Mouse (Mus musculus) lung, embryonic 15.5 days (tissue): ENCODE data around the gene Setd3. TPM values are rescaled to one million over a fixed set of nuclear protein-coding genes. Genes with fewer than 3 reads are reported as not detected.
A peak's percentile ranks its signal among the peaks of the same experiment; 100 is the strongest.

Experiments used
- ATAC-seq: fragments of 200-750 bp; cut with Nextera tagmentation; 2 replicates; pipeline ENCODE4 v1.8.0; 2017; ENCODE audit warnings: moderate number of reproducible peaks, borderline replicate concordance; ENCODE audit not compliant: low FRiP score, low TSS enrichment; ENCODE audit errors: extremely low read depth
- H3K27ac ChIP-seq: fragments of 300-500 bp; sonication (generic); 2 replicates; pipeline ENCODE4 v1.5.1; 2015; ENCODE audit warnings: moderate library complexity, mild to moderate bottlenecking, inconsistent platforms
- H3K27me3 ChIP-seq: fragments of 300-500 bp; sonication (generic); 2 replicates; pipeline ENCODE4 v1.6.1; 2015; ENCODE audit warnings: inconsistent platforms
- H3K36me3 ChIP-seq: fragments of 300-500 bp; sonication (generic); 2 replicates; pipeline ENCODE4 v1.6.1; 2015; ENCODE audit warnings: inconsistent platforms
- H3K4me1 ChIP-seq: fragments of 300-500 bp; sonication (generic); 2 replicates; pipeline ENCODE4 v1.6.1; 2015; ENCODE audit warnings: inconsistent platforms
- H3K4me2 ChIP-seq: fragments of 300-500 bp; sonication (generic); 2 replicates; pipeline ENCODE4 v1.6.1; 2015; ENCODE audit warnings: inconsistent platforms, mild to moderate bottlenecking, moderate library complexity
- H3K4me3 ChIP-seq: fragments of 300-500 bp; sonication (generic); 2 replicates; pipeline ENCODE4 v1.5.1; 2015; ENCODE audit warnings: mild to moderate bottlenecking, inconsistent platforms
- H3K9ac ChIP-seq: fragments of 300-500 bp; sonication (generic); 2 replicates; pipeline ENCODE4 v1.6.1; 2015; ENCODE audit warnings: inconsistent platforms
- H3K9me3 ChIP-seq: fragments of 300-500 bp; sonication (generic); 2 replicates; pipeline ENCODE4 v1.6.1; 2016; ENCODE audit warnings: inconsistent platforms
- WGBS: fragments of 180-500 bp; shearing (Covaris S2); methylation state at CpG from one replicate; pipeline ENCODE4 v1.1.7; 2015; 5-methylcytosine and 5-hydroxymethylcytosine counted together
- polyA plus RNA-seq: library from polyadenylated mRNA; unstranded; fragments of >200 nt; fragmentation: Nextera tagmentation; extraction: Ambion mirVana; gene quantifications from 2 replicates; pipeline ENCODE4 v1.2.1, GENCODE M21; 2015

Gene Setd3
- polyA plus RNA-seq, 1 experiment from 2014 or later: 87.2 TPM

- H3K27ac ChIP-seq: no peak overlapping the region
- no peak overlapping the region for H3K4me3 ChIP-seq
- WGBS: 78% methylated on average over 11 of the region's 11 CpGs
- H3K9me3 ChIP-seq: no peaks in the 10 kb centered on the region
- H3K27me3 ChIP-seq: no peaks in the 10 kb centered on the region
- no peak for ATAC-seq
- no peaks in the 10 kb centered on the region for H3K36me3 ChIP-seq
- H3K9ac ChIP-seq: no peak overlapping the region
- H3K4me2 ChIP-seq: no peak overlapping the region
- H3K4me1 ChIP-seq: peaks cover 50% of the 10 kb centered on the region
These were observed 37.7 kb upstream of the Setd3 start for GRCm38 (mm10) chr12:108216611-108217370.

DNA sequence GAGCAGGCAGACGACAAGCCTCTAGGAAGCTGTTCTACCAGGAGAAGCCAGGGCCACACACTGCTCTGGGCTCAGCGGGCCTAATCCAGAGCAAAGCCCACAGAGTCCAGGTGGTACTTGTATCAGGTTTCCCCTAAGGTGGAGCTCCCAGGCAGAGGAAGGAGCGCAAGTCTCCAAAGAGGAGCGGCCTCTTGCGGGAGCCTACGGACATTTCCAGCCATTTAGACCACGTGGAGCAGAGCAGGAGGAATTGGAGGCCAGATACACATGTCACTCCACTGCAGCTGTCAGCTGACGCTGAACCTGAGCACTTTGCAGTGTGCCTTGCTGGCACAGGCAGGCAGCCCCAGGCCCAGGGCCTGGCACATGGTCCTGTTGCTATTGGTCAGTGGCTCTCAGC lies 36.0 kb upstream of the Setd3 start:
- Histone ChIP-seq H3K9me3 (no peaks in the 10 kb centered on the region), H3K36me3 (no peaks in the 10 kb centered on the region), H3K4me1 (peaks cover 44% of the 10 kb centered on the region), H3K4me3 (no peak overlapping the region), H3K27ac (no peak overlapping the region), H3K9ac (no peak overlapping the region), H3K4me2 (no peak overlapping the region), H3K27me3 (no peaks in the 10 kb centered on the region)
- ATAC-seq: no peak
- 58% methylated on average over 8 of the region's 8 CpGs for WGBS

- H3K27me3 ChIP-seq: no peaks in the 10 kb centered on the region
- H3K9me3 ChIP-seq: no peaks in the 10 kb centered on the region
- WGBS: 46% methylated on average over 18 of the region's 18 CpGs
- H3K36me3 ChIP-seq: no peaks in the 10 kb centered on the region
- H3K27ac ChIP-seq: peak overlapping the region; percentile 50
- H3K9ac ChIP-seq: no peak overlapping the region
- H3K4me1 ChIP-seq: peaks cover 39% of the 10 kb centered on the region
- no peak overlapping the region for H3K4me3 ChIP-seq
- no peak overlapping the region for H3K4me2 ChIP-seq
- no peak for ATAC-seq
These were observed 34.3 kb upstream of the Setd3 start for GRCm38 (mm10) chr12:108213090-108214041.

DNA sequence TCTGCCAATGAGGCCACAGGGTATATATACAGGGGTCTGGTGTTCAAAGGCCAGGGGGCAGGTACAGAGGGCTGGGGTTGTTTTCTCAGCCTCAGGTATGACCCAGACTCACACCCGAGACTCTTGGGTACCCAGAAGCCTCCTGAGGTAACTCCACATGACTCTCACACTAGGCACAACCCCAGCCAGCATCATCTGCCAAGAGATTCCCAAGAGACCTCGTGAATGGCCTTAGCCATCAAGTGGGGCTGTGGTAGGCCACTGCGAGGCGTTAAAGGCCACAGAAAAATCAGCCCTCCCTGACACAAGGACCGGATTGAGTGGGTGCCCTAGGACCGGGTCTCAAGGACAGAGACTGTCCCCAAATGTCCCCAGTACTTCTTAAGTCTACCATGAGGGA lies 33.4 kb upstream of the Setd3 start:
- Histone ChIP-seq H3K27me3 (no peaks in the 10 kb centered on the region), H3K4me1 (peaks cover 39% of the 10 kb centered on the region), H3K36me3 (no peaks in the 10 kb centered on the region), H3K27ac (peak overlapping the region; percentile 55), H3K4me2 (no peak overlapping the region), H3K9me3 (no peaks in the 10 kb centered on the region), H3K4me3 (no peak overlapping the region), H3K9ac (no peak overlapping the region)
- ATAC-seq: no peak
- WGBS: 75% methylated on average over 6 of the region's 6 CpGs

- 34% methylated on average over 5 of the region's 5 CpGs for WGBS
- H3K4me1 ChIP-seq: peaks cover 39% of the 10 kb centered on the region
- peak overlapping the region; percentile 55 for H3K27ac ChIP-seq
These were observed 33.0 kb upstream of the Setd3 start for GRCm38 (mm10) chr12:108212071-108212470.

GRCm38 (mm10) chr12:108210623-108211022 lies 31.5 kb upstream of the Setd3 start:
- no peak for ATAC-seq

More at GRCm38 (mm10) chr12:108212071-108212470, 33.0 kb upstream of the Setd3 start:
- H3K36me3 ChIP-seq: no peaks in the 10 kb centered on the region
- H3K27me3 ChIP-seq: no peaks in the 10 kb centered on the region
- no peaks in the 10 kb centered on the region for H3K9me3 ChIP-seq
- no peak for ATAC-seq
- no peak overlapping the region for H3K9ac ChIP-seq
- no peak overlapping the region for H3K4me2 ChIP-seq
- no peak overlapping the region for H3K4me3 ChIP-seq

DNA sequence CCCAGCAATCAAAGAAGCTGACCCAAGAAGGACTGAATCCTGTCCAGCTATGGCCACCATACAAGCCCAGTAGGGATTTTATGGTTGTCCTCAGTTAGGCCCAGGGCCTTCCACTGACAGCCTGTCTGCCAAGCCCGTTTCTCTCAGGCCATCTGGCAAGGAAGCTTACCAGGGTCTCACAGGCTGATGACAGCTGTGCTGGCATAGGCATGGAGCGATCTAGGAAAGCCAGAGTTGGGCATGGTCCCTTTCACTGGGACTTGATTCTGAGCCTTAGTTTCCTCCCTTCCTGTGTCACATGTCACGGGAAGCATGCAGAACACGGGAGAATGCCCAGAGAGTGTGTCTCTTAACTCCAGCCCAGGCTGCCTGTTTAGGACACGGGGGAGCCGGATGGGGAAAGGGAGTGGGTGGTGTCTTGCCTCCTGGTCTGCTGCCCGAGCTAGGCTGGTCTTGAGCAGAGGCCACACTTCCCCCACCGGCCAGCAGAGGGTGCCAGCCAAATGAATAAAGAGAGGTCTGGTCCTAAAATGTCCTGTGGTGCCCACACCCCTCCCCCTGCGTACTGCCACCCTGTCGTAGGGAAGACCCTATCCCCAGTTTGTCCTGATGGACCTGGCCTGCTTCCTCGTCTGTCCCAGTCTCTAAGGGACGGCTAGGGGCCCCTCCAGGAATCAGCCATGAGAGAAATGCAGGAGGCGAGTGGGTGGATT lies 29.8 kb upstream of the Setd3 start:
- ATAC-seq: 0 out of 2 replicates have a peak, but pooled peaks have one; percentile 21
- 28% methylated on average over 13 of the region's 13 CpGs for WGBS
- Histone ChIP-seq H3K27ac (no peak overlapping the region), H3K27me3 (no peaks in the 10 kb centered on the region), H3K4me2 (no peak overlapping the region), H3K4me3 (no peak overlapping the region), H3K9me3 (no peaks in the 10 kb centered on the region), H3K9ac (no peak overlapping the region), H3K36me3 (peaks cover 14% of the 10 kb centered on the region; the same call in 1 of the 2 replicates), H3K4me1 (peaks cover 33% of the 10 kb centered on the region)

More at GRCm38 (mm10) chr12:108210623-108211022, 31.5 kb upstream of the Setd3 start:
- peaks cover 7% of the 10 kb centered on the region; the same call in 1 of the 2 replicates for H3K36me3 ChIP-seq
- H3K4me1 ChIP-seq: peaks cover 39% of the 10 kb centered on the region
- H3K27ac ChIP-seq: no peak overlapping the region
- no peaks in the 10 kb centered on the region for H3K27me3 ChIP-seq
- H3K9ac ChIP-seq: no peak overlapping the region
- WGBS: 86% methylated on average over 15 of the region's 15 CpGs
- H3K4me3 ChIP-seq: no peak overlapping the region
- no peak overlapping the region for H3K4me2 ChIP-seq
- no peaks in the 10 kb centered on the region for H3K9me3 ChIP-seq

DNA sequence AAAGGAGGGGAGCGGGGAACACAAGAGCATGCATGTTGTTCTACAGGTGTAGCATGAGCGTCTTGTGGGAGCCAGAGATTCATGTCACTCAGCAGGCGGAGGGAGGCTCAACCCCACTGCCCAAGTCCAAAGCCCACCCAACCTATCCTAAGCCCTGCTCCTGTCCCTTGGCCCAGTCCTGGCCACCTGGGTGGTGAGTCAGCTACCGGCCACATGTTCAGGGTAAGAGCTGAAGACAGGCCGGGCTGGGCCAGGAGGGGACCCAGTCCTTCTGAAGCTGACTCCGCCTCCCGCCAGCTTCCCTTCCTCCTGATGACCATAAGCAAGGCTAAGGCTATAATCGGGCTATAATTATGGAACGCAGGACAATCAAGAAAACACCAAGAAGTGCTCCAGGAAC lies 29.1 kb upstream of the Setd3 start:
- WGBS: 86% methylated on average over 9 of the region's 9 CpGs
- peaks cover 26% of the 10 kb centered on the region for H3K4me1 ChIP-seq
- H3K27me3 ChIP-seq: no peaks in the 10 kb centered on the region
- no peak overlapping the region for H3K27ac ChIP-seq
- H3K4me2 ChIP-seq: no peak overlapping the region
- H3K9me3 ChIP-seq: no peaks in the 10 kb centered on the region
- no peak overlapping the region for H3K4me3 ChIP-seq
- peaks cover 19% of the 10 kb centered on the region; the same call in 1 of the 2 replicates for H3K36me3 ChIP-seq
- no peak for ATAC-seq
- no peak overlapping the region for H3K9ac ChIP-seq

DNA sequence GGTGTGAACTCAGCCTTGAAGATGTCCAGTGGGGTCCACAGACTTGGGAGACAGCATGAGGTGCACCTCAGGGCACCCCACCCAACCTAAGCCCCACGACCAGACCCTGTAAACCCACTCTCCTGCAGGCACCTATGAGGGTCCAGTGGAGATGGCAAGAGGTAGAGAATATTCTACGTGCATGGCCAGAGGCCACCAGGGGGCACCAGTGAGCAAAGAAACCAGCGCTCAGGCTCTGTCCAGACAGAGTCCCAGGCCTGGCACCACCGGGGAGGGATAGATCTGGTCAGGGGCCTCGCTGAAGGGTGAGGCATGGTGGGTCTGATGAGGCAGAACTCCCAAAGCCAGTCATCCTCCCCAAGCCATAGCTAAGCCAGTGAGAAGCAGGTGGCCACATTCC lies 27.5 kb upstream of the Setd3 start:
- no peak overlapping the region for H3K4me3 ChIP-seq
- peaks cover 33% of the 10 kb centered on the region for H3K36me3 ChIP-seq
- H3K9me3 ChIP-seq: no peaks in the 10 kb centered on the region
- 11% methylated on average over 5 of the region's 5 CpGs for WGBS
- ATAC-seq: peak; percentile 29; the same call in 1 of the 2 replicates
- no peak overlapping the region for H3K9ac ChIP-seq
- no peak overlapping the region for H3K4me2 ChIP-seq
- H3K27me3 ChIP-seq: no peaks in the 10 kb centered on the region
- H3K27ac ChIP-seq: no peak overlapping the region
- H3K4me1 ChIP-seq: peaks cover 10% of the 10 kb centered on the region

GRCm38 (mm10) chr12:108204978-108205377 lies 25.9 kb upstream of the Setd3 start:
- ATAC-seq: no peak
- no peak overlapping the region for H3K4me2 ChIP-seq
- peaks cover 7% of the 10 kb centered on the region; the same call in 1 of the 2 replicates for H3K4me1 ChIP-seq
- no peaks in the 10 kb centered on the region for H3K27me3 ChIP-seq
- no peaks in the 10 kb centered on the region for H3K9me3 ChIP-seq
- H3K4me3 ChIP-seq: no peak overlapping the region
- H3K9ac ChIP-seq: no peak overlapping the region
- no peak overlapping the region for H3K27ac ChIP-seq
- 73% methylated on average over 12 of the region's 12 CpGs for WGBS
- peaks cover 49% of the 10 kb centered on the region for H3K36me3 ChIP-seq

- Histone ChIP-seq H3K27ac (no peak overlapping the region), H3K4me1 (peaks cover 2% of the 10 kb centered on the region; the same call in 1 of the 2 replicates), H3K9ac (no peak overlapping the region), H3K27me3 (no peaks in the 10 kb centered on the region), H3K4me2 (no peak overlapping the region), H3K4me3 (no peak overlapping the region), H3K36me3 (peaks cover 60% of the 10 kb centered on the region), H3K9me3 (no peaks in the 10 kb centered on the region)
- 71% methylated on average over 8 of the region's 8 CpGs for WGBS
- ATAC-seq: no peak
These were observed 24.8 kb upstream of the Setd3 start for GRCm38 (mm10) chr12:108203895-108204294.
